Mouse (Mus musculus) induced T-regulatory cell, adult 2 months (primary cell): ENCODE data around the gene Tmem191c.
"Not testable (repeated sequence)": the region's sequence is repeated elsewhere in the genome, so short reads cannot be mapped to it uniquely, and the experiment has no call there.

ENCODE experiments used
- DNase-seq: peaks from one replicate; pipeline ENCODE4 v3.0.0-alpha.2; 2012; ENCODE audit warnings: low read depth

Tmem191c gene

DNA sequence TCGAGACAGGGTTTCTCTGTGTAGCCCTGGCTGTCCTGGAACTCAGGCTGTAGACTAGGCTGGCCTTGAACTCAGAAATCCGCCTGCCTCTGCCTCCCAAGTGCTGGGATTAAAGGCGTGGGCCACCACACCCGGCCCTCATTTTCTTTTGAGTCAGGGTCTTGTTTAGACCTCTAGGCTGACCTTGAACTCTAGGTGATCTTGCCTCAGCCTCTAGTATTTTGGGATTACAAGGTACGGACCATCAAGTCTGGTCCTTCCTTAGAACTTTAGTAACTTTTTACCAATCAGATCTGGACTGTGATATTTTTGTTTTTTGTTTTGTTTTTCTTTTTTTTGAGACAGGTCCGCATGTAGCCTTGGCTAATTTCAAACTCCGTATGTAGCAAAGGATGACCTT, at the start of gene Tmem191c:
TSS of gene Tmem191c (plus strand) at position 357 of the 400 bp plus-strand sequence.
- no peak for DNase-seq

DNA sequence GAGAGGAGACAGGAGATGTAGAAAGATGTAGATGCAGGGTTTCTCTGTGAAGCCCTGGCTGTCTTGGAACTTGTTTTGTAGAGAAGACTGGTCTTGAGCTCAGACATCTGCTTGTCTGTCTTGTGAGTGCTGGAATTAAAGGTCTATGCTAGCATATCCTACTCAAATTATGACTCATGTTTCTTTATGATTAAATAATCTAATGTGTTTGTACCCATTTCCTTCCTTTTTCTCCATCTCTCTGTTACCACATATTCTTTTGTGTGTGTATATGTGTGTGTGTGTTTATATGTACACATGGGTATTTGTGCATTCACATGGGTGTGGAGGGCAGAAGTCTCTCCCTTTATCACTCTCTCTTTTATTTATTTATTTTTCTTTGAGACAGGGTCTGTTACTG, 49.4 kb upstream of the Tmem191c start:
- no peak for DNase-seq

DNA sequence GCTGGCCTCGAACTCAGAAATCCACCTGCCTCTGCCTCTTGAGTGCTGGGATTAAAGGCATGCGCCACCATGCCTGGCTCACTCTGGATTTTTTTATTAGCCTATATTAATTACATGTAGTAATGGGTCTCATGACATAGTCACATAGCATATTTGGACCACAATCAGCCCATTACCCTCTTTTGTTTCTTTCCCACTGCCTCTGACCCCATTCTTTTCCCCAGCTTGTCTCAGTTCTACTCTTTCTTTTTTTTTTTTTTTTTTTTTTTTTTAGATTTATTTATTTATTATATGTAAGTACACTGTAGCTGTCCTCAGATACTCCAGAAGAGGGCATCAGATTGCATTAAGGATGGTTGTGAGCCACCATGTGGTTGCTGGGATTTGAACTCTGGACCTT, 44.4 kb upstream of the Tmem191c start:
- DNase-seq: not testable (repeated sequence)

- peak; percentile 94 for DNase-seq
These were observed 42.8 kb upstream of the Tmem191c start, which contains the start of gene Hic2 for GRCm38 (mm10) chr16:17232794-17233701. Gene Hic2 (plus strand): TSS chr16:17233572.

DNA sequence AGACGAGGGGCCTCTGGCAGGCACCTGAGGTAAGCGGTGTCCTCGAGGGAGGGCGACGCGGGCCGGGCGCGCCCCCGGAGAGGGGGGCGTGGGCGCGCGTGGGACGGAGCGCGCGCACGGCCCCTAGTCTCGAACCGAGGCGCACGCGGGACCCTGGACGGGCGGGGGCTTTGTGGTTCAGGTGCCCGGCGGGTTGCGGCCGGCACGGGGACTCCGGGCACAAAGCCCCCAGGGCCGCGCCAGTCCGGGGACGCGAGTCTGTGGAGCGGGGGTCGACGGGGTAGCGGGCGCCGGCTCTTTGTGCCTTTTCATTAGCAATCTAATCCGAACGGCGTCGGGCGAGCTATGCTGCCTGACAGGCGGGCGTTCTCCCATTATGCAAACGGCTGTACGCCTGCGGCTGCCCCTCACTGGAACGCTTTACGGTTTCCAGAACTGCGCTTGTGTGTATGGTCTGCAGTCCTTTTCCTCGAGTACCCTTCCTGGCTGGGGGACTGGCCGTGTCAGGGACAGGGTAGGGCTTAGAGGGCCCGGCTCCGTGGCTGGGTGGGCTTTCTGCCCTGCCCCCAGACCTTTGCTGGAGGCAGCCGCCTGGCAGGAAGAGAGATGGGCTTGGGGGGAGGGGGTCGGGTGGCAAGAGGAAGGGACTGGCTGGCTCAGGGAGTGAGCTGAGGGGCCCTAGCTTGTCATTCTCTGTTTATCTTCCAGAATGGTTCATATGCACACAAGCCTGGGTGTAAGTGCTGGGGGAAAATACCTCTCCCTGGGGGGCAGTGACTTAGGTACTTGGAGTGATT, 42.0 kb upstream of the Tmem191c start:
- peak; percentile 54 for DNase-seq

- DNase-seq: peak; percentile 40
These were observed 41.4 kb upstream of the Tmem191c start for GRCm38 (mm10) chr16:17234499-17234895.

- peak; percentile 11 for DNase-seq
These were observed 40.8 kb upstream of the Tmem191c start for GRCm38 (mm10) chr16:17234916-17235665.

GRCm38 (mm10) chr16:17237634-17238033, 38.2 kb upstream of the Tmem191c start:
- DNase-seq: no peak

GRCm38 (mm10) chr16:17239409-17239808, 36.5 kb upstream of the Tmem191c start:
- no peak for DNase-seq

DNA sequence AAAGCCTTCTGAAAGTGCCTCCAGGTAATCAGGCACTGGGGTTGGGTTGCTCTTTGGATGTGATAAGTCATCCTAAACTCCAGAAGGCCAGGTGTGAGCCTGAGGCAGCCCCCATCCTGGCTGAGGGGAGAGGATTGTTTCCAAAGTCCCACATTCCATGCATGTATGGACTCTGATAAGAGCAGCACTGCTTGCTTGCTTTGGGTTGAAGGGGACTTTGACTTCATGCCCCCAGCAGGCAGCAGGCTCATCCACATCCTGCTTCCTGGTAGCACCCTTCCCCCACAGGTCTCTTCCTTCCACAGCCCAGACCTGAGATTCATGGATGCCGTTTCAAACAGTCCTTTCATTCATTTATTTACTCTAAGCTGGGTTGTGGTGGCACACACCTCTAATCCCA, 32.1 kb upstream of the Tmem191c start:
- DNase-seq: no peak

DNA sequence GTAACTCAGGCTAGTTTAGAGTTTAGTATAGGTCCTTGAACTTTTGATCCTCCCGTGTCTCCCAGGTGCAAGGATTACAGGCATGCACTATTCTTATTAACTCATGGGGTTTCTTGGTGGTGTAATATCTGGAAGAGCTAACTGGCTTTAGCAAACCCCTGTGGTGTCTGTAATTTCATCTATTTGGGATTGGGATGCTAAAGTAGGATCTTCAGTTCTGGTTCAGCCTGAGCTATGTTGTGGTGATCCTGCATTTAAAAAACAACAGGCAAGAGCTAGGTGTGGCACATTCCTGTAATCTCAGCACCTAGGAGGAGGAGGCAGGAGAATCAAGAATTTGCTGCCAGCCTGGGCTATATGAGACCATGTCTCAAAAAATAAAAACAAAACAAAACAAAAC, 30.9 kb upstream of the Tmem191c start:
- DNase-seq: no peak

- no peak for DNase-seq
These were observed 28.1 kb upstream of the Tmem191c start for GRCm38 (mm10) chr16:17247727-17248126.

DNA sequence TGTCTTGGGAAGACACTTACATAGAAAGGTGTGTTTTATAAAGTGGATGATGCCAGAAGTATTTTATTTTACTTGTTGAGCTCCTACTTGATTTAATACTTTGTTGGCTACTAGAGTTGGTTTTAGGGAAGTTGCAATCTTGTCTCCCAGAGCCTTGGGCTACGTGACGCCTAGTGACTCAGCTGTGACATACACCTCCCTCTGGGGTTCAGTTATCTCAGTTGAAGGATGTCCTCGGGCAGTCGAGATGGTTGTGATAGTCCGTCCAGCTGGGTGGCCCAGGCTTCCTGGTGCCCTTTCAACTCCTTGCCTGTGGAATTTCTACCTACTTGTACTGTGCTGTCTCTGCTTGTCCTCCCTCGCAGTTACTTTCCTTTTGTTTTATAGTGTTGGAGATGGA, 26.7 kb upstream of the Tmem191c start:
- DNase-seq: no peak

DNA sequence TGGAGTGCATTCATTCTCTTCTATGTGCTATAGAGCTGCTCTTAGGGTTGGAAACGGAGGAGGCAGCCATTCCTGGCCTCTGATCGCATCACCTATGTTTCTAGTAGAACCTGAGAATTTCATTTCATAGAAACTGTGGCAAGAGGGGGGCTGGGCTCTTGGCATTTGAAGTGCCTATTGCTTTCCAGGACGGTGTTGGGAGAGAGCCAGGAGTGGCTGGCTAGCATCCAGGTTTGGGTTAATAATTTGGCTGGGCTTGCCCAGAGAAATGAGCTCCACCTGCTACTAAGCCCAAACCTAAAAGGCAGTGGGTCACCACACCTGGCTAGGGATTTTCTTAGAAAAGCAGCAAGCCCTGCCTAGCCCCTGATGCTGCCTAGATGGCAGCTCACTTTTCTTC, 24.3 kb upstream of the Tmem191c start:
- DNase-seq: no peak

DNA sequence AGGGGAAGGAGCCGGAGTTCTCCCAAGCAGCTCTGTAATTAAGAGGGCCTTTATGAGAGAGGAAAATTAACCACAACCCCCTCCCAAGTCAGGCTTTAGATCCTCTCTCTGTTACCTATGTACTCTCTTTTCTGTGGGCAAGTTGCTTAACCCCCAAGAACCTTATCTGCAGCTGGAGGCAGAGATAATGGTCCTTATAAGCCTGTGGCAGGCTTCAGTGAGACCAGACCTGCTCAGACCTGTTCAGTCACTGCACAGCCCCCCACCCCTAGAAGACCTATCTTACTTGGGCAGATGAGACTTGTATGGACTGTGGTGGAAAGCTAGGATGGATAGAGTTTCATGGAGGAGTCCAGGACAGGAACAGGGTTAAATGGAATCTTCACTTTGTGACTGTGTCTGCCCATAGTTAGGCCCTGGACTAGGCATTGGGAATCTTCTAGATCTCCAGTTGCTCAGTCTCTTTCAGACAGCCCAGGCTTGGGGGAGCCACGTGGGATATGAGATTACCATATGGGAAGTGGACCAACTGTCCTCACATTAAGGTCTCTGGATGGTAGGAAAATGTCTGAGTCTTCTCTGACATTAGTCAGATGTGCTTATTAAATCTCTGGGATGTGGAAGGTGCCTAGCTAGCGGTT, 23.7 kb upstream of the Tmem191c start:
- no peak for DNase-seq

GRCm38 (mm10) chr16:17252841-17253240, 23.0 kb upstream of the Tmem191c start:
- no peak for DNase-seq

GRCm38 (mm10) chr16:17254005-17254597, 21.8 kb upstream of the Tmem191c start:
- no peak for DNase-seq

DNA sequence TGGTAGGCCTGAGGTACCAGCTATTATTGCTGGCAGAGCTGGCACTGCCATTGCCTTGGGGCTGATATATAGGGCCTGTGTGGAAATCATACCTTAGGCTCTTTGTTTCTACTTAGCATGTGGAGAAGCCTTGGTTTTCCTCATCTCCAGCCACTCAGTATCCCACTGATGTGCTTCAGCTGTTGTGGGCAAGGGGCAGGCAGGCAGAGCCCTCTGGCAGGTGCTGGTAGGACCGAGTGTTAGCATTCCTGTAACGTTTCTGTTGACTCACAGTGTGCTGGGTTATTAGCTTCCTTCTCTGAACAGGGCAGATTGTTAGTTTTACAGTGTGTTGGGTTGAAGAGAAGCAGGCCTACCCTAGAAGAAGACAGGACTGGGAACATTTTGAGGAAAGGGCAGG, 20.6 kb upstream of the Tmem191c start:
- DNase-seq: no peak

DNA sequence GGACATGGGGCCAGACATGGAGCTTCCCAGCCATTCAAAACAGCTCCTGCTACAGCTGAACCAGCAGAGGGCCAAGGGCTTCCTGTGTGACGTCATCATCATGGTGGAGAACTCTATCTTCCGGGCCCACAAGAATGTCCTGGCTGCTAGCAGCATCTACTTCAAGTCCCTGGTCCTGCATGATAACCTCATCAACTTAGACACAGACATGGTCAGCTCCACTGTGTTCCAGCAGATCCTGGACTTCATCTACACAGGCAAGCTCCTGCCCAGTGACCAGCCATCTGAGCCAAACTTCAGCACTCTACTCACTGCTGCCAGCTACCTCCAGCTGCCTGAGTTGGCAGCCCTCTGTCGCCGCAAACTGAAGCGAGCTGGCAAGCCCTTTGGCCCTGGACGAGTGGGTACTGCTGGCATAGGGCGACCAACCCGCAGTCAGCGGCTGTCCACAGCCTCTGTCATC, 18.5 kb upstream of the Tmem191c start:
- DNase-seq: peak; percentile 38

GRCm38 (mm10) chr16:17258917-17259316, 17.0 kb upstream of the Tmem191c start:
- DNase-seq: no peak

GRCm38 (mm10) chr16:17261341-17261740, 14.5 kb upstream of the Tmem191c start:
- no peak for DNase-seq
